Mouse (Mus musculus) megakaryocyte, adult 5-6 weeks (primary cell): ENCODE results near the gene Gpat2. TPM values are rescaled to one million over a fixed set of nuclear protein-coding genes. Genes with fewer than 3 reads are reported as not detected.

ENCODE experiments used
- ATAC-seq: 2 replicates; pipeline ENCODE4 v1.8.0; 2016; ENCODE audit warnings: mild to moderate bottlenecking, inconsistent platforms; ENCODE audit not compliant: poor library complexity, severe bottlenecking
- total RNA-seq, 2 experiments: library from RNA; stranded (forward) in 1 of 2; stranded (reverse) in 1 of 2; fragments of 153-499, 151-499 nt in 1 of 2; fragments of 221-1000, 200-1000 nt in 1 of 2; gene quantifications; 2 replicates each; pipeline versions ENCODE4 v1.2.3 to v1.2.4; 2015 to 2017

The Gpat2 gene
- total RNA-seq (2015) = not detected in 2 replicates
- total RNA-seq (2017) = not detected in 2 replicates

- no peak for ATAC-seq
Measured at GRCm38 (mm10) chr2:127424977-127425376, at the start of gene Gpat2. Gpat2 (plus strand) TSS chr2:127425199.

- ATAC-seq = peak; percentile 62
Measured at GRCm38 (mm10) chr2:127375759-127376341, 49.1 kb upstream of the Gpat2 start.

DNA sequence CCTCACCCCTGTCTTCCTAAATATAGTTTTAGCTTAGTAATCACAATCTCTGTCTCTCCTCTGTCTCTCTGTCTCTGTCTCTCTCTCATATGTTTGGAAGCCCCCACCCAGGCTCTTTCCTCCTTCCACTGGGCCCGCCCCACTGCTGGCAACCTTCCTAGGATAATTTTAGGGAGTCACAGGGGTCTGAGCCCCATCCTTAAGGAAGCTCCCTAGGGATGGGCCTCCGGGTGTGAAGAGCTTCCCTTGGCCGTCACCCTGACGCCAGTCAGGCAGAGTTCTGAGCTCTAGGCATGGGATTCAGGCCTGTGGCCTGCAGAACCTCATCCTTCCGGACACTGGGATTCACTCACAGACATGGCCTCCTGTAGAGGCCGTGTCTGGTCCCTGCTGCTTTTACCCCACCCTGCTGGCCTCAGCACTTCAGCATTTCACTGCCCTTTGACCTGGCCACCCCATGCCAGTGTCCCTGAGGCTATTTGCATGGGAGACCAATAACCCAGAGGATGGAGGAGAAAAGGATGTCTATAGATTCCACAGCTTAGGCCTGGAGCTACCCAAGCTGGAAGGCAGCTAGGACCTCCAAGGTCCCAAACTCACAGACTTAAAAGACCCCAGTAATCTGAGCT is 48.5 kb upstream of the Gpat2 start:
- ATAC-seq = no peak

DNA sequence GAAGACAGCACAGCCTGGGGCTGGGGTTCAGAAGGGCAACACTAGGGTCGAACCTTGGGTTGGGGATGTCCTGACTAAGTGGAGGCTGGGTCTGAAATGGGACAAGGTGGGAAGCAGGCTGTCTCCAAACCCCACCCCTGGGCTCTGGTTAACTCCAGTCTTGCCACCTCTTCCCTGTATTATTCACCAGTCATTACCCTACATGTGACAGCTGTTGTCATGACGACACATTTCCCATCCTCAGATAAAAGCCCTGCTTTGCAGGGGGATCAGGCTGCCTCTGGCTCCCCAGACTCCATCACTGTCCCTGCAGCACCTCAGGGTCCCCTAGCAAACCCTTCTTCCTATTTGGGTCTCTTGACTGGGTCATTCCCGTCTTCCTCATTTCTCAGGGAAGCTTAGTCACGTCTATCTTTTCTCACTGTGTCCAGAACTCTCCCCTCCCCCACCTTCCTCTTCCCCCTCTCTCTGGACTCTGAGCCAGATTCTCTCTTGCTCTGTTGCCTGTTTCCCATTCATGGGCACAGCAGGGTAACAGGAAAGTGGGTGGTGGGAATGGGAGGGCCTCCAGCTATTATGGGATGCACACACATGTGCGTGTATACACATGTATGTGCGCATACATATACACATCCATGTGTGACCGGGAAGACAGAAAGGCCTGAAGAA is 46.9 kb upstream of the Gpat2 start:
- ATAC-seq = no peak

DNA sequence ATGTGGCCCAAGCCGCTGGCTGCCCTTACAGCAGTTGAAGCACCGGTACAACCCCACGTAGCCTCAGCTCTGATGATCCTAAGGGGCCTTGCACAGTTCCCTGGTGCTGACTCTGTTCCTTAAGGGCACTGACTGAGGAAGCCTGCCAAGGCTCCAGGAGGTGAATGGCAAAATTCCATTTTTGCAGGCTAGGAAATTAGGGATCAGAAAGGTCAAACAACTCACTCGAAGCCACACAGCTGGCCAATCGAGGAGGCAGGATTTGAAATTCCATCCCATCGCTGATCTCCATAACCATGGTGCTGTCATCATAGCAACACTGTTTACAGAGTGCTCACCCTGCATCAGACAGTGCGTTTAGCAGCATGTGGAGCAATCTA is 46.4 kb upstream of the Gpat2 start:
- no peak for ATAC-seq

GRCm38 (mm10) chr2:127379250-127379649 is 45.7 kb upstream of the Gpat2 start:
- ATAC-seq = no peak

- ATAC-seq = no peak
Measured at GRCm38 (mm10) chr2:127383881-127384280, 41.1 kb upstream of the Gpat2 start.

- ATAC-seq = no peak
Measured at GRCm38 (mm10) chr2:127387521-127387920, 37.5 kb upstream of the Gpat2 start.

- no peak for ATAC-seq
Measured at GRCm38 (mm10) chr2:127390352-127390751, 34.6 kb upstream of the Gpat2 start.

DNA sequence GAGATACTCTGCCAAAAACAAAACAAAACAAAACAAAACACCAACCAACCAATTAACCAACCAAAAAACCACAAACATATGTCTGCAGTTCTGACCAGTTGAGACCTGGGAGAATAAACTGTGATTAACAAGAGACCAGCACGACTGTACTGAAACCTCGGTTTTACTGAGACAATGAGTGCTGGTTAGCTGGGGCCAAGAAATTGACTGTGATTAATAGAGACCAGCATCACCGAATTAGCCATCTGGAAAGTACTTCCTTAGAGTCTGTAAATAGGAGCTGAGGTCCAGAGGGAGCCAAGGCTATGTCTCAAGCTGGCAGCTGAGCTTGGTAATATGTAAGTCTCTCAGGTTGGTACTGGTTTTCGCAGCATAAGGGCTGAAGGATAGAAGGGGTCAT is 34.2 kb upstream of the Gpat2 start:
- no peak for ATAC-seq

GRCm38 (mm10) chr2:127391323-127391722 is 33.7 kb upstream of the Gpat2 start:
- 0 out of 2 replicates have a peak, but pooled peaks have one; percentile 59 for ATAC-seq

- no peak for ATAC-seq
Measured at GRCm38 (mm10) chr2:127394606-127395161, 30.3 kb upstream of the Gpat2 start.

DNA sequence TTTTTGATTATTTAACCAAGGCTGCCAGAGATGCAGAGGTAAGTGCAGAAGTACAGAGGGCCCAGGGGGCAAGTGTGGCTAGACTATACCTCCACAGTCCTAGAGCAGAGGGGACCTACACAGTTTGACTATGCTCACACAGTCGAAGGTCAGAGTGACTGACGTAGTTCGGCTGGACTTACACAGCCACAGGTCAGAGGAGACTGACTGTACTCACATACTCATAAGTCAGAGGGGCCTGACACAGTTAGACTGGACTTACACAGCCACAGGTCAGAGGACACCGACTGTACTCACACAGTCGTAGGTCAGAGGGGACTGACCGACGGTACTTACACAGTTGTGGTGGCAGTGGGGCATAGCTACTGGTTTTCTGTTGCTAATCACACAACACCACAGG is 26.3 kb upstream of the Gpat2 start:
- no peak for ATAC-seq

DNA sequence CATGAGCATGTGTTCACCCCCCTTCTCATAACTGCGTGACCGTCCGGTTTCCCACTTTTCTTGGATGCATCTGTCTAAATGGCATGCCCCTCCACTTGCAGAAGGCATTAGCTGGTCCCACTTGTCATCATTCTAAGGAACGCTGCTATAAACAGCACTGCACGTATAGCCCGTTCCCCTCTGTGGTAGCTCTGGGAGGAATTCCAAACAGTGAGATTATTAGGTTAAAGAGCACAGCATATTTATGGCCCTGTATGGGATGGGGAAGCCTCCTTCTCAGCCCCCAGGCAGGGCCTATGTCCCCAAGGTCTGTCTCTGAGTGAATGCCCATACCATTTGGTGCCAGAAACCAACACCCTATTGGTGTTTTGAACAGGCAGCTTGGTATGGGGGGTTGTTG is 13.9 kb upstream of the Gpat2 start:
- ATAC-seq = no peak

GRCm38 (mm10) chr2:127415806-127416205 is 9.2 kb upstream of the Gpat2 start:
- no peak for ATAC-seq

DNA sequence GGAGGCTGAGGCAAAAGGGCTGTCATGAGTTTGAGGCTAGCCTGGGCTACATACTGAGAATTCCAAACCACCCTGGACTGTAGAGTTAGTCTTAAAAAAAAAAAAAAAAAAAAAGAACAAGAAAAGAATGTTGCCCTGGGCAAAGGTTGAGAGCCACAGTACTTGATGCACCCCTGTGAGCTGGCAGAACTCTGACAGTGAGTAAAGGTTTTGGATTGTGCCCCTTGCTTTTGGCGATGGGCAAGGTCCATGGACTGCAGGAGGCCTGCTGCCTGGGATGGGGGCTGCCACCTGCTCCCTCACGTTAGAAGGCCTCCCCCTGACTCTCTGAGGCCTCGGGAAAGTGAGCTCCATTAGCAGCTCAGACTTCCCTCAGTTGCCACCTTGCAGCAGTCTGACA is 8.3 kb upstream of the Gpat2 start:
- no peak for ATAC-seq

DNA sequence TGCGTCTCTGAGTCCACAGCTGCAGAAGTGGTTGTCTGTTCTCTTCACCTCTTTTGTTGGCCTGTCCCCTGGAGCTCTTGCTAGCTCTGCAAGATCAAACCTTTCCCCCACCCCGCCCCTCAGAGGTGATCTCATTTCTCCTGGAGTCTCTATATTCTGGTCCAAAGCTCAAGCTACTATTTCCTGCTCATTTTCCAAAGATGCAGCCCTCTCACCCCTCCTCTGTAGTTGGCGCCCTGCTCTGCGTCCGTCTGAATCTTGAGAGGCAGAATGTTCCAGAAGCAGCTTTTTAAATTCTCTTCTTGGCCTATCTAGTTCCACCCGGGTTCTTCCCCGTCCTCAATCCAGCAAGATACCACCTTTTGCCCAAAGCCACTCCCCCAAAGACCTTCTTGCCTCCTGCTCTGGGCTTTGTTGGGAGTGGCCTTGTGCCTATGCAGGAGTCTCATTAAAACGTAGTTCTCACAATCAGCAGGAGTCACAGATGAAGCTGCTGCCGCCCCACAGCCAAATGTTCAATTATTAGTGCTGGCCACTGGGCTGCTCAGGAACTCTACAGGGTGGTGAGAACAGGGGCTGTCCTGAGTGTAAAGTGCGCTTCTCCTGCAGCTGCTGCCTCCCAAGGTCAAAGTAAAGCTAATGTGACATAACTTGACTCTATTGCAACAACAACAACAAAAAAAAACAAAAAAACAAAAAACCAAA is 6.6 kb upstream of the Gpat2 start:
- ATAC-seq = no peak

GRCm38 (mm10) chr2:127430238-127430637 is 5.2 kb downstream of the Gpat2 start:
- ATAC-seq = peak; percentile 49; the same call in 1 of the 2 replicates

DNA sequence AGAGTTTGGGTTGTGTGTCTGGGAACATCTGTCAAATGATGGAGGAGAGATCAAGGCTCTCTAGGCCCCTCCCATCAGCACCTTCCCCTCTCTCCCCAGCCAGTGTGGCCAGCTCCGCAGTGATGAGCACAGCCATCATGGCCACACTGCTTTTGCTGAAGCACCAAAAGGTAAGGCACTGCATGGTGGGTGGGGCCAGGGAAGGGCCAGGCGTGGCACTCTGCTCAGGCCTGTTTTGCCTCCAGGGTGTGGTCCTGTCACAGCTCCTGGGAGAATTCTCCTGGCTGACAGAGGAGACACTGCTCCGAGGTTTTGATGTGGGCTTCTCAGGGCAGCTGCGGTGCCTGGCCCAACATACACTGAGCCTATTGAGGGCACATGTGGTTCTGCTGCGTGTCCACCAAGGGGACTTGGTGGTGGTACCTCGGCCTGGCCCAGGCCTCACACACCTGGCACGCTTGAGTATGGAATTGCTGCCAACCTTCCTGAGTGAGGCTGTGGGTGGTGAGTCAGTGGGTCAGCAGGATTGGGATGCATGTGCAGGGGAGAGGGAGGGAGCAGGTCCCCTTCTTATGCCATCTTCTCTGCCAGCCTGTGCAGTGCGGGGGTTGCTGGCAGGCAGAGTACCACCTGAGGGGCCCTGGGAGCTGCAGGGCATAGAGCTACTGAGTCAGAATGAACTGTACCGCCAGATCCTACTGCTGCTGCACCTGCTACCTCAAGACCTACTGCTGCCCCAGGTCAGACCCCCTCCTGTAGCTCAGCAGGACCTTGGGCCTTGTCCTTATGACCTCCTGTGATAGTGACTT is 8.7 kb downstream of the Gpat2 start:
- ATAC-seq = no peak

- ATAC-seq = no peak
Measured at GRCm38 (mm10) chr2:127435135-127435534, 10.1 kb downstream of the Gpat2 start.
